Mouse (Mus musculus) layer of hippocampus, adult 8-10 months (tissue): ENCODE results near the gene Gna13. TPM values are rescaled to one million over a fixed set of nuclear protein-coding genes. Genes with fewer than 3 reads are reported as not detected.
A peak's percentile ranks its signal among the peaks of the same experiment; 100 is the strongest.

Source experiments
- DNase-seq, 2 experiments: peaks; one replicate each; pipeline ENCODE4 v3.0.0; 2022; ENCODE audit warnings: low spot score in 2 of 2
- total RNA-seq, 4 experiments: library from RNA; stranded (reverse); gene quantifications; 2 replicates each; pipeline ENCODE4 v1.2.4; 2022

Gene Gna13
- total RNA-seq, 4 experiments from 2014 or later, result 56.4 to 69.6 (median 63.0) TPM

- no peak for DNase-seq
These were observed 57.9 kb downstream of the Gna13 start for GRCm38 (mm10) chr11:109420567-109420962.

GRCm38 (mm10) chr11:109421205-109421604, 58.6 kb downstream of the Gna13 start:
- no peak for DNase-seq

- DNase-seq, result no peak
These were observed 59.6 kb downstream of the Gna13 start for GRCm38 (mm10) chr11:109422263-109422662.

GRCm38 (mm10) chr11:109423294-109423693, 60.7 kb downstream of the Gna13 start:
- no peak for DNase-seq

GRCm38 (mm10) chr11:109425392-109426271, 63.0 kb downstream of the Gna13 start, which contains the start of gene Amz2:
TSS of gene Amz2 (plus strand) at chr11:109425946.
- peak; percentile 97 to 98 for DNase-seq

GRCm38 (mm10) chr11:109426272-109426586, 63.6 kb downstream of the Gna13 start:
- DNase-seq, result no peak

- no peak for DNase-seq
These were observed 64.7 kb downstream of the Gna13 start for GRCm38 (mm10) chr11:109427353-109427752.

- DNase-seq, result no peak
These were observed 71.7 kb downstream of the Gna13 start for GRCm38 (mm10) chr11:109434233-109434798.

- DNase-seq, result no peak
These were observed 74.3 kb downstream of the Gna13 start for GRCm38 (mm10) chr11:109436889-109437288.

- DNase-seq, result no peak
These were observed 76.6 kb downstream of the Gna13 start for GRCm38 (mm10) chr11:109439209-109439608.

- DNase-seq, result peak; percentile 57 to 58
These were observed 77.3 kb downstream of the Gna13 start for GRCm38 (mm10) chr11:109439829-109440340.

- no peak for DNase-seq
These were observed 78.0 kb downstream of the Gna13 start for GRCm38 (mm10) chr11:109440641-109441040.

GRCm38 (mm10) chr11:109441119-109441518, 78.5 kb downstream of the Gna13 start:
- DNase-seq, result no peak

GRCm38 (mm10) chr11:109442166-109442730, 79.6 kb downstream of the Gna13 start:
- DNase-seq, result no peak

GRCm38 (mm10) chr11:109443468-109444263, 81.0 kb downstream of the Gna13 start:
- no peak for DNase-seq

- DNase-seq, result no peak
These were observed 82.0 kb downstream of the Gna13 start for GRCm38 (mm10) chr11:109444600-109444999.

GRCm38 (mm10) chr11:109445438-109446035, 82.9 kb downstream of the Gna13 start:
- no peak for DNase-seq
